Mouse (Mus musculus): ENCODE results near the gene Chn1.

The Chn1 gene

DNA sequence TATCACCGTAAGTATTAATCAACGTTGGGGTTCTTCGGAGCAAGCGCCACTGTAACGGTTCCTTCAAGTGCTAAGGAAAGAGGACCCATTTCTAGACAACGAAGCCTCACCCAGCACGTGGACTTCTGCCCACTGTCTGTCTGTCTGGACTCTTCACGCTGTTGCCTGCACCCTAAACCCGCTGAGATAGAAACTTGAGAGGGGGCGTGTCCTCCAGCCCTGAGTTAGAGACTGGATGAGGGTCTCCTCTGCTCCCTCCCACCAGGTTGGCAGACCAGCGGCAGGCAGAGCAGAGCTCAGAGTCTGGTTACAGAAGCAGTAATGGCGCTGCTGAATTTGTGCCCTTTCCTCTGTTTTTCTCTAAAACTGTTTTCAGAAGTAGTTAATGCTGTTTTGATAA, 185.0 kb downstream of the Chn1 start:
- no peak for DNase-seq (ENCODE audit: low spot score)

- DNase-seq (ENCODE audit: low spot score): no peak
Observed at GRCm38 (mm10) chr2:73588951-73589350, 186.2 kb downstream of the Chn1 start.

DNA sequence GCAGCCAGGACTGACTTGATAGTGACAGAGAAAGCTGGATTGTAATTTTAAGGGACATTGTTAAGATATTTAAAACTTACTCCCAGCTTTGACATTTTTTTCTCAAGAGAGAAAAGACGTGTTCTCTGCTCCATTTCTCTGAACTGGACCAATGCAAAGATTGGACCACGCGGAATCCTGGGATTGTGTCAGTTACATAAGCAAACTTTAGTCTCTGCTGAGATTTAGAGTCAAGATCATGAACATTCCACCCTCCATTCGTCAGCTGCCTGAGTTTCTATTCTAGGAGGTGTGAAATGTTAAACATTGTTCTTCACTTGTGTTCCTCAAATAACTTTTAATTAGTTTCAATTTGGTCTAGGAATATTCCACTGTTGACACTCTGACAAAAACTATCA, 188.0 kb downstream of the Chn1 start:
- no peak for DNase-seq (ENCODE audit: low spot score)

- DNase-seq (ENCODE audit: low spot score): no peak
Observed at GRCm38 (mm10) chr2:73586392-73587108, 188.6 kb downstream of the Chn1 start.

DNA sequence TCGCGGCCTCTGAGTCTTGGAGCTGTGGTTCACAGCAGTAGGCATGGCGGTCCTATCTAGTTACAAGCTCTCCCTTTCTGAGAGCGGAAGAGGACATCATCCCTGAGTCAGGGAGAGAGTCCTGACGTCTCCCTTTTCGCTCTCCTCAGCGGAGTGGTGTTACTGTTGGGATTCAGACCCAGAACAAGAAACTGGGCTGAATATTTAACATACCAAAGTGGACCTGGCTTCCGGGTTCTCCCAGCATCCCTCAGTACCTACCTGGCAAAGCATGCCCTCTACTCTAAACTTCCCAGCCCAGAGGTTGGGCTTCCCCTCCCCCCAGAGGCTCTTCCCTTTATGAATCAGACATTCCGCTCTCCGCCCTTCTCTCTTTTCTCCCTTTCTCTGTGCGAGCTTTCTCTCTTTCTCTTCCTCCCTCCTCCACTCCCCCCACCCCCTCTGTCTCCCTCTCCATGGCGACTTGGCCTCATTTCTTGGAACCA, 189.8 kb downstream of the Chn1 start:
- DNase-seq (ENCODE audit: low spot score): peak; percentile 60

- DNase-seq (ENCODE audit: low spot score): peak; percentile 83
Observed at GRCm38 (mm10) chr2:73584645-73585346, 190.3 kb downstream of the Chn1 start.

DNA sequence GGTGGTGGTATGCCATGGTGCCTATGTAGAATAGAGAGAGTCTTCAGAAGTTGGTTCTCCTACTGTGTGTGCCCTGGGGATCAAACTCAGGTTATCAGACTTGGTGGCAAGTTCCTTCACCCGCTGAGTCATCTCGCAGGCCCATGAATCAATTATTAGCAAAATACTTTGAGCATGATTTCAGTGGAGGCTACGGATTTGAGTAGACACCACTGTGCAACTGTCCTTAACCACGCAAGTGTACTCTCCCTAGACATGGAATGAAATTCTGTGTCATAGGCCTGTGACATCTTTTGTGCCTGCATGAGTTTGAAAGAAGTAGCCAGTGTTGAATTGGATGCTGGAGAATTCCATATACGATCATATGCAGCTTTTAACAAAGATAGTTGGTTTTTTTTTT, 194.4 kb downstream of the Chn1 start:
- DNase-seq (ENCODE audit: low spot score): no peak

DNA sequence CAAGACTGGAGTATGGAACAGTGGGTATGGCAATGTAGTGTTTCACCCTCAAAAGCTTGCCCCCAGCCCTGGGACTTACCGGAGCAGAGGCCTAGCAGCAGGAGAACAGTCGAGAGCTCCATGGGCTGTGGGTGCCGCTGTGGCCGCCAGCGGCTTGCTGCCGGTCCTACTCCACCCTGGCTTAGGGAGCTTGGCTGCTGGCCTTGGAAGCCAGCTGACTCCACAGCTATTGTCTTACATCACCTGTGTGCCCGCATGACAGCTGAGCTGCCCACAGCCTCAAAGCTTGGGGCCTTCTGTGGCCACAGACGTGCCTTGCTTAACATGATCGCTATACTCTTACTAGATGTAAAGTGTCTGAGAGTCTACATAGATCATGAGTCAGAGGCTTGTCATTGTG, 195.0 kb downstream of the Chn1 start, which contains the start of gene Chrna1:
Chrna1 (minus strand) TSS at position 173 of the 400 bp plus-strand sequence.
- DNase-seq (ENCODE audit: low spot score): no peak

DNA sequence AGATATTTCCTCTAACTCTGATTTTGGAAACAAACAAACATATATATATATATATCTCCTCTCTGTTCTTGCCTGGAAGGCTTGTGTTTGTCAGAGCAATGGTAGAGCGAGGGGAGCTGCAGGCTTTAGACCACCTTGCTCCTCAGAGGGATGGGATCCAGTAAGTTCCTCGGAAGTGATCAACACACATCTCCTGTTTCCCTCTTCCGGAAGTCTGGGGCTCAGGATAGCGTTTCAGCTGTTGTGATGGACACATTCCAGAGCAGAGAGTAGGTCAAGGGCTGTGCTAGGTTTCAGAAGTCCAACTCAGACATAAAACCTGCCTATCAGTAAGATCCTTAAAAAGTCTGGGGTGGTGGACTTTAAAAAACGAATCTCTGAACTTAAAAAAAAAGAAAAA, 196.0 kb downstream of the Chn1 start:
- no peak for DNase-seq (ENCODE audit: low spot score)

- DNase-seq (ENCODE audit: low spot score): no peak
Observed at GRCm38 (mm10) chr2:73574418-73574817, 200.7 kb downstream of the Chn1 start.

GRCm38 (mm10) chr2:73573556-73573955, 201.6 kb downstream of the Chn1 start:
- no peak for DNase-seq (ENCODE audit: low spot score)

DNA sequence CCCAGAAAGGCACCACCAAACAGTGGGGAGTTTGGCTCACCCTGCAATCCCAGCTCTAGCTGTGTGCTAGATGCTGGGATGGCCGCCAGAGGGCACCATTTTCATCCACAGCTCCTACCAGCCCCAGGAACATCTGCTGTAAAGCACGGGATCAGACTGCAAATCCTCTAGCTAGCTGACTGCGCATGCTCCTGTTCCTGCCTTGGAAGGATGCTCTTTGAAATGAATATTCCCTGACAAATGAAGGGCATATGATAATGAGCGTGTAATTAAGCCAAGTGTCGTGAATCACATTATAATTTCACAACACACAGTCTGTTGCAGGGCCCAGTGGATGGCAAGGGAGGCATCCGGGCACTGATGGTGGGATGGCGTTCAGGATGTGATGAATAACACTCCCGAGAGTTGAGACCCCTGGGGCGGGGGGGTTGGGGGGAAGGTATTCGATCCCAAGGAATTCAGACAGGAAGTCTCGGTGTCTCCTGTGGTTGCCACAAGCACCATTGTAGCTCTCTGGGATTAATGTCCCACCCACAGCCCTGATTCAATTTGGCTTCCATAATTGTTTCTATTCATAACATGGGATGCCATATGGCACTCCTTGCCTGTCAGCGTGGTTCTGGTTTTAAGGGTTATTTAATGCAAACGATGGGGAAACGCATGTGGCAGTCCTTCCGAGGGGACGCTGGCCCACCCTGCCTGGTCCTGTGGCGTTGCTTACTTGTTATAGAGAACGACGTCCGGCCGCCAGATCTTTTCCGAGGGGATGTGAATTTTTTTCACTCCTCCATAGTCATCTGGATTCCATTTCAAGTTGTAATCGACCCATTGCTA, 202.4 kb downstream of the Chn1 start:
- peak; percentile 71 for DNase-seq (ENCODE audit: low spot score)

DNA sequence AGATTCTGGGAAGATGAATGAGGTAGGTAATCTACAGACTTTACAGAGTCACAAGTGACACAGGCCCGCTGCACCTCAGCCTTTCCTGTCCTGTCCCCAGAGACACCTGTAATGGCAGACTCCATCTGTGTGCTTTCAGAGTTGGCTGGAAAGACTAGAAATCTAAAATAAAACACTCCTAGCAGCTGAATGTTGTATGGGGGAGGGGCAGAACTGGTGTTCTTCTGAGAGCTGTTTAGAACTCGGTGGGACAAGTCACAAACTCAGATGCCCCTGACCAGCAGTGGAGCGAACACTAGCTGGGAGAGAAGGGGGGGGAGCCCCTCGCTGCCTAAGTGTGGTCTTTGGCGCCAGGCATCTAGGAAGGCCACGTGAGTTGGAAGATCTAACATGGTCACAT, 203.2 kb downstream of the Chn1 start:
- DNase-seq (ENCODE audit: low spot score): no peak

- DNase-seq (ENCODE audit: low spot score): no peak
Observed at GRCm38 (mm10) chr2:73571304-73571703, 203.8 kb downstream of the Chn1 start.

DNA sequence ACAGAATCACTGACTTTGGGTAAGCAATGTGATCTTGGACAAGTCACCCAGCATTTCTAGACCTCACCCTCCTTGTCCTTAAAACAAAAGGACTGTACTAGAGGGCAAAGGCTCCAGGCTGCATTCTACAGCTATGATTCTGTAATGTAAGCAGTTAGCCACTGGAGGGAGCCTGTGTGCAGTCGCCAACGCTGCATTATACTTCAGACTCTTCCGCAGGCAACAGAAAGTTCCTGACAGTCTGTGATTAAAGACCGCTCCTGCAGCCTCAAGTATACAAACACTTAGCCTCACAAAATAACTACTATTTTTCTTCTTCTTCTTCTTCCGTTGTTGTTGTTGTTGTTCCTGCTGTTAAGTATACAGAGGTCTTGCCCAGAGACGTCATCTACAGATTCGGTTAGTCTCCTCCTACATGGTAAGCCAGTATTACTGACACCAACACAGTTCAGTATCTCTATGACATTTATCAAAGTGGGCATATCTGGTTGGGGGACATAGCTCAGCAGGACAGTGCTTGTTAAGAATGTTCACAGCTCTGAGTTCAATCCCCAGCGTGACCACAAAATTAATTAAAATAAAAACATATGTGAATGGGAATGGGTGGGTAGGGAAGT, 208.0 kb downstream of the Chn1 start:
- peak; percentile 64 for DNase-seq (ENCODE audit: low spot score)

DNA sequence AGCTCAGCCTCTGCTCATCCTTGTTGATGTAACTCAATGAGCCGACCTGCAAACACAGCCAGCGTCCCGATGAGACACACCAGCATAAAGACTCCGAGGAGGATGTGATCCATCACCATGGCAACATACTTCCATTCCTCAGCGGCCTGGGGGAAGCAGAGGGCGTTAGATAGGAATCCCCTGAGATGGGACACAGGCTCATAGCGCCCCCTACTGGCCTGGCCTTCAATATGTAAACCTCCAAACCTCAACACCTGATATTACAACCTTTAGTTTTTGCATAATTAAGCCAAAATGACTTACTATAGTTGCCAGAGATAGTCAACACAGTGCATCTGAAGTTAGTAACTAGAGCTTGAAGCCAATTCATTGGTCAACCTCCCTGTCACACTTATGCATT, 209.0 kb downstream of the Chn1 start:
- no peak for DNase-seq (ENCODE audit: low spot score)

- no peak for DNase-seq (ENCODE audit: low spot score)
Observed at GRCm38 (mm10) chr2:73563690-73564089, 211.5 kb downstream of the Chn1 start.

DNA sequence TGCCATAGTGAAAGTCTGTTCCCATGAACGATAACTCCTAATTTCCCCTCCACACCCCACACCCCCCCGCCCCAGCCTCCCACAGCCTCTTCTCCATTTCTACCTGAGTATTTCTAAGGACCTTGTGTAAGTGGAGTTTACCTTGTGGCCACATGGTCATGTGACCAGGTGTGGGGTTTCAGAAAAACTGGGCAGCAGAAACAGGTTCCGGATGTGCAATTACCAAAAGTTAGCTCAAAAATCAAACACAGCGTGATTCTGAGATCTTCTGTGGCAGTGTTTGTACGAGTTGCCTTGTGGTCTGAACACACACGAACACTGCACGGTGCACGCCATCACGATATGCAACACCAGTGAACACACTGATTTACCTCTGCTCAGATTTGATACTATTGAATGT, 212.5 kb downstream of the Chn1 start:
- no peak for DNase-seq (ENCODE audit: low spot score)

DNA sequence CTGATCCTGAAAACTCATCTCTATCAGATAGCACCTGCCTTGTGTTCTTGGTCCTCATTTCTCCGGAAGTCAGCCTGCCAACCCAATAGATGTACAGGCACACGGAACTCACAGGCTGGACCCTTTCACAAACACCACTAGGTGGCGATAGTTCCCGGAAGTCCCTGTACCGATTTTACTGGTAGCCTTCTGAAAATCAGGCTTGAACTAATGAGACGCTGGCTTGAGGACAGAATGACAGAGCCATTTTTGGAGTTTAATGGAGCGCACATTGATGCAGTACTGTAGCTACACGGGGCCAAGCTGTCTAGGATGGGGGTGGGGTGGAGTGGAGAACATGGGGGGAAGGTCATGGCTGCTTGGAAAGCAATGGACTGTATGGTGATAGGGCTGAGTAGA, 213.5 kb downstream of the Chn1 start:
- DNase-seq (ENCODE audit: low spot score): no peak

DNA sequence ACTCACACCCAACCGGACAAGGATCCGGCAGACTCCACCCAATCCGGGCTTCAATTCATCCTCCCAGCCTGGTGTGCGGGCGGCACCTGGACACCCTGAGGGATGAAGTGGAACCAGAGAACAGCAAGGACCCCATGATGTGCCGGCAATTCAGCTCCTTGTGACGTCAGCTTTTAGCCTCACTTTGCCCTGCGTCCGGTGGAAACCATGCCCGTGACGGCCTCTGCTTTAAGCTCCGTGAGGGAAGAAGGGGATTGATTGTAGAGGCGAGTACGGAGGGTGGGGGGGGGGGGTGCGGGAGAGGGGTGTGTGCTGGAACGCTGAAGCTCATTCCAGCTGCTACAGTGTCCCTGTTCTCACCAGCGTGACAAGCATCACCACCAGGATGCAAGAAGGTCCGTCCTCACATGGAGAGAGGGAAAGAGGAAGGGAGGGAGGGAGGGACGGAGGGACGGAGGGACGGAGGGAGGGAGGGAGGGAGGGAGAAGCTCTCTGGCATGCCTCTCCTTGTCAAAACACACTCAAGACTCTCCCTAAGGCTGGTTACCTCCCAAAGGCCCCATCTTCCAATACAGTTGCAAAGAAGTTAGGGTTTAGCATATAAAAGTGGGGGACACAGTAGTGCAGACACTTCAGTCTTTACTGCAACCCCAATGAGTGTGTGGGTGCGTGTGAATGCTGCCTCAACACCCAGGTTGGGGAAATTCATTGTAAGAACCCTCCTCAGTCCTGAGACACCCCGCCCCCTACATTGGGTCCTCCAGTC, 214.1 kb downstream of the Chn1 start:
- DNase-seq (ENCODE audit: low spot score): no peak
